Mouse (Mus musculus): ENCODE measurements around the gene Ccdc14. TPM values are rescaled to one million over a fixed set of nuclear protein-coding genes. Genes with fewer than 3 reads are reported as not detected.

Gene Ccdc14
- total and polyA plus RNA-seq, 3 experiments, result 6.5 to 8.2 TPM; not detected in 1

DNA sequence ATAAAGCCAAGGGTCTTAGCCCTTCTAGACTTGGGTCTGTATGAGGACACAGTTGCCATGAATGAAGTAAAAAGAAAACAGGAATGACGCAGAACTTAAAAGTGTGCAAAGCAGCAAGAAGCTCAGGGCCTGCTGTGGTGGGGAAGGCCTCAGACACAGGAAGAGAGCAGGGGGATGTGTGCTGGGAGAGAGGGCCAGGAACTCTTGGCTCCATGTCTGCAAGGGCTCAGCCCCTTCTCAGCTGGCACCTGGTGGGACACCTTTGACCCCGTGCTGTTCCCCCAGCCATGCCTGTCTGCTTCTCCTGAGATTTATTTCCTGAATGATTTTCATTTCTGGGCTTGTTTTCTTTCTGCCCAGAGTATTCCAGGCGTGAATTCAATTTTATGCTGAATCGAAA, 59.1 kb downstream of the Ccdc14 start:
- Histone ChIP-seq H3K36me3 (ENCODE audit: control insufficient read depth in 1 of 2, insufficient read depth in 2 of 2, low read length in 2 of 2) (no peaks in the 10 kb centered on the region), H3K79me2 (ENCODE audit: control insufficient read depth, insufficient read depth, low read length, poor library complexity) (no peaks in the 10 kb centered on the region), H3K4me1 (ENCODE audit: control insufficient read depth in 1 of 2, insufficient read depth in 2 of 2, low read length in 2 of 2) (no peaks in the 10 kb centered on the region), H3K4me3 (ENCODE audit: control insufficient read depth in 1 of 2, insufficient read depth in 1 of 2, low read depth in 2 of 2, low read length in 2 of 2) (no peak overlapping the region), H3K9ac (ENCODE audit: control insufficient read depth, low read depth, low read length, poor library complexity, severe bottlenecking) (no peak overlapping the region), H3K27ac (ENCODE audit: control insufficient read depth, low read depth, low read length) (no peak overlapping the region), H3K27me3 (ENCODE audit: control insufficient read depth in 1 of 2, insufficient read depth in 2 of 2, low read length in 2 of 2) (no peaks in the 10 kb centered on the region), H3K9me3 (replicated peaks; ENCODE audit: insufficient read depth, low read length) (no peaks in the 10 kb centered on the region)
- TF ChIP-seq NELFE (IDR thresholded peaks at IDR 0.05; ENCODE audit: low read depth, low read length) (no peak), MEF2A (IDR thresholded peaks at IDR 0.05; ENCODE audit: extremely low read depth, insufficient replicate concordance, low read depth, low read length, poor library complexity, severe bottlenecking) (no peak), ETS1 (IDR thresholded peaks at IDR 0.05; ENCODE audit: low read depth, low read length) (no peak), EP300 (IDR thresholded peaks at IDR 0.05; ENCODE audit: low read depth in 1 of 2, low read length in 2 of 2) (no peak), ELF1 (IDR thresholded peaks at IDR 0.05; ENCODE audit: low read depth, low read length) (no peak), MAFK (IDR thresholded peaks at IDR 0.05; ENCODE audit: borderline replicate concordance, low read depth, low read length) (no peak), ZMIZ1 (IDR thresholded peaks at IDR 0.05; ENCODE audit: low read depth, low read length) (no peak), SIN3A (IDR thresholded peaks at IDR 0.05; ENCODE audit: low read length) (no peak), RAD21 (IDR thresholded peaks at IDR 0.05; ENCODE audit: low read depth, low read length) (no peak), ZKSCAN1 (IDR thresholded peaks at IDR 0.05; ENCODE audit: low read depth, low read length) (no peak), TBP (IDR thresholded peaks at IDR 0.05; ENCODE audit: low read depth, low read length) (no peak), HCFC1 (IDR thresholded peaks at IDR 0.05; ENCODE audit: low read depth, low read length) (no peak), MYC (IDR thresholded peaks at IDR 0.05; ENCODE audit: low read depth, low read length) (no peak), ZC3H11A (IDR thresholded peaks at IDR 0.05; ENCODE audit: low read depth, low read length) (no peak)
- DNase-seq (ENCODE audit: low read depth, low spot score), result no peak

DNA sequence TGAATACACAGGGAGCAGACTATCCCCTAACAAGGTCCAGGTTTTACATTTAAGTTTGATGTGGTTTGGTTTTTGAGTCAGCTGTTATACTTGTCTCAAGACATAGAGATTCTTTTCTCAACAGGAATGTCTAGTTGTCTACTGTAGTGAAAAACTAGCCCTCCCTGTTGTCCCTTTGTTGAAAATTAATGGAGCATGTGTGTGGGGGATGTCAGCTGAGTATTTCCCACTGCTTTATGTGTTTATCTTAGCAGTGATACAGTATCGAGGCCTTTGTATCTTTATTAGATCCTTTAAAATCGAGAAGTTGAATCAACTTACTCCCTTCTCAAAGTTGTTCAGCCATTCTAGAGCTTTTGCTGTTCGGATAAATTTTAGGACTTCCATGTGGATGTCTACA, 61.6 kb downstream of the Ccdc14 start:
- Histone ChIP-seq H3K4me1 (ENCODE audit: control insufficient read depth in 1 of 2, insufficient read depth in 2 of 2, low read length in 2 of 2) (no peaks in the 10 kb centered on the region), H3K9me3 (replicated peaks; ENCODE audit: insufficient read depth, low read length) (no peaks in the 10 kb centered on the region), H3K27me3 (ENCODE audit: control insufficient read depth in 1 of 2, insufficient read depth in 2 of 2, low read length in 2 of 2) (no peaks in the 10 kb centered on the region), H3K9ac (ENCODE audit: control insufficient read depth, low read depth, low read length, poor library complexity, severe bottlenecking) (no peak overlapping the region), H3K4me3 (ENCODE audit: control insufficient read depth in 1 of 2, insufficient read depth in 1 of 2, low read depth in 2 of 2, low read length in 2 of 2) (no peak overlapping the region), H3K79me2 (ENCODE audit: control insufficient read depth, insufficient read depth, low read length, poor library complexity) (no peaks in the 10 kb centered on the region), H3K27ac (ENCODE audit: control insufficient read depth, low read depth, low read length) (no peak overlapping the region), H3K36me3 (ENCODE audit: control insufficient read depth in 1 of 2, insufficient read depth in 2 of 2, low read length in 2 of 2) (no peaks in the 10 kb centered on the region)
- DNase-seq (ENCODE audit: low read depth, low spot score), result no peak
- no peak for TF ChIP-seq ZNF384 (IDR thresholded peaks at IDR 0.05; ENCODE audit: low read depth, low read length)

DNA sequence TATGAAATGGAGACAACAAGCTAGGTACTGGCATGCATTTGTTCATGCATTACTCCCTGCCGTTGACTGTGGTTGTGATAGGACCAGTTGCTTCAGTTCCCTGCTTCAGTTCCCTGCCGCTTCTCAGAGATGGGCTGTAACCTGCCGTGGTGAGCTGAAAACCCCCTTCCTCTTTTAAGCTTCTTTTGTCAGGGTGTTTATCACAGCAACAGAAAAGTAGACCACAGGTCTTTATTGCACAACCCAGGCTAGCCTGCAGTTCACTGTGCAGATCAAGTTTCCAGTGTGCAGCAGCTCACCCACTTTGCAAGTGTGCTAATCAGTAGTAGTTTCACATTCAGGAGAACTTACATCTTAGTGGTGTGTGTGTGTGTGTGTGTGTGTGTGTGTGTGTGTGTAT, 62.6 kb downstream of the Ccdc14 start:
- Histone ChIP-seq H3K27ac (ENCODE audit: control insufficient read depth, low read depth, low read length) (no peak overlapping the region), H3K4me3 (ENCODE audit: control insufficient read depth in 1 of 2, insufficient read depth in 1 of 2, low read depth in 2 of 2, low read length in 2 of 2) (no peak overlapping the region), H3K79me2 (ENCODE audit: control insufficient read depth, insufficient read depth, low read length, poor library complexity) (no peaks in the 10 kb centered on the region), H3K36me3 (ENCODE audit: control insufficient read depth in 1 of 2, insufficient read depth in 2 of 2, low read length in 2 of 2) (no peaks in the 10 kb centered on the region), H3K9ac (ENCODE audit: control insufficient read depth, low read depth, low read length, poor library complexity, severe bottlenecking) (no peak overlapping the region), H3K27me3 (ENCODE audit: control insufficient read depth in 1 of 2, insufficient read depth in 2 of 2, low read length in 2 of 2) (no peaks in the 10 kb centered on the region), H3K9me3 (replicated peaks; ENCODE audit: insufficient read depth, low read length) (no peaks in the 10 kb centered on the region), H3K4me1 (ENCODE audit: control insufficient read depth in 1 of 2, insufficient read depth in 2 of 2, low read length in 2 of 2) (no peaks in the 10 kb centered on the region)
- DNase-seq (ENCODE audit: low read depth, low spot score), result peak; percentile 4
- TF ChIP-seq NRF1 (IDR thresholded peaks at IDR 0.05; ENCODE audit: insufficient read depth, low read depth, low read length, poor library complexity, severe bottlenecking), result no peak
- TF ChIP-seq MYB (IDR thresholded peaks at IDR 0.05; ENCODE audit: low read depth, low read length), result no peak
- no peak for TF ChIP-seq BHLHE40 (IDR thresholded peaks at IDR 0.05; ENCODE audit: borderline replicate concordance, low read depth, low read length)
- TF ChIP-seq ZNF384 (IDR thresholded peaks at IDR 0.05; ENCODE audit: low read depth, low read length), result no peak
- TF ChIP-seq USF1 (IDR thresholded peaks at IDR 0.05; ENCODE audit: low read depth, low read length), result no peak
- TF ChIP-seq CHD1 (IDR thresholded peaks at IDR 0.05; ENCODE audit: low read depth, low read length), result no peak
- no peak for TF ChIP-seq UBTF (IDR thresholded peaks at IDR 0.05; ENCODE audit: borderline replicate concordance, insufficient read depth, low read depth, low read length)
- TF ChIP-seq USF2 (IDR thresholded peaks at IDR 0.05; ENCODE audit: borderline replicate concordance in 1 of 2, insufficient read depth in 1 of 2, low read depth in 1 of 2, low read length in 2 of 2), result no peak
- no peak for TF ChIP-seq RCOR1 (IDR thresholded peaks at IDR 0.05; ENCODE audit: low read depth, low read length)
- no peak for TF ChIP-seq MYC (IDR thresholded peaks at IDR 0.05; ENCODE audit: low read depth, low read length)
- TF ChIP-seq EP300 (IDR thresholded peaks at IDR 0.05; ENCODE audit: low read depth in 1 of 2, low read length in 2 of 2), result no peak
- TF ChIP-seq MAX (IDR thresholded peaks at IDR 0.05; ENCODE audit: low read length), result no peak
- TF ChIP-seq TCF12 (IDR thresholded peaks at IDR 0.05; ENCODE audit: low read depth, low read length), result no peak
- TF ChIP-seq TAL1 (IDR thresholded peaks at IDR 0.05; ENCODE audit: low read length), result no peak

Data from MEL (cell line).